ENCODE assay signal across 16 mouse cellular contexts in genomic region chr17:90676676-90677075, GRCm38 (mm10).
"Had no signal": no experiment of that assay in that cellular context is flagged by ENCODE, and none has a peak within 500 bp of the region (broad histone marks: within the 10 kb centered on the region; RNA-seq: fewer than 3 reads in every experiment).

No protein-coding gene starts in this region.

- H3K4me3 ChIP-seq: left cerebral cortex, adult 2 months; liver, embryonic 13.5 days; stomach, embryonic 15.5 days had no signal

- H3K9me3 ChIP-seq: liver, embryonic 13.5 days; stomach, embryonic 15.5 days had no signal

- H3K4me2 ChIP-seq: liver, embryonic 13.5 days; midbrain, embryonic 11.5 days; stomach, embryonic 15.5 days had no signal

- H3K36me3 ChIP-seq: liver, embryonic 13.5 days; stomach, embryonic 15.5 days had no signal

- H3K27me3 ChIP-seq: liver, embryonic 13.5 days; stomach, embryonic 15.5 days had no signal

- H3K4me1 ChIP-seq: liver, embryonic 13.5 days; stomach, embryonic 15.5 days had no signal

- DNase-seq: kidney, postnatal 25 days; layer of hippocampus, postnatal 36 days; liver, embryonic 13.5 days; lung, adult 2 months; lung, postnatal 14 days; lung, postnatal 4 days; midbrain, embryonic 14.5 days; retina, postnatal 1 day; right cerebral cortex, postnatal 25 days; spleen, adult 18-20 months; thymus, adult 2 months; thymus, postnatal 36 days had no signal

- H3K27ac ChIP-seq: kidney, postnatal 0 days; left cerebral cortex, adult 2 months; liver, embryonic 13.5 days; stomach, embryonic 15.5 days had no signal

- H3K9ac ChIP-seq: liver, embryonic 13.5 days; stomach, embryonic 15.5 days had no signal
